Mouse (Mus musculus): ENCODE results near the gene Rccd1.

- TF ChIP-seq CTCF (IDR thresholded peaks at IDR 0.05; ENCODE audit: low read depth) (no peak), EP300 (IDR thresholded peaks at IDR 0.05; ENCODE audit: low read depth) (no peak)
Measured at GRCm38 (mm10) chr7:80326076-80326475, 1.8 kb upstream of the Rccd1 start.

Measured in liver, postnatal 0 days (tissue).